Mouse (Mus musculus) embryonic fibroblast, embryonic 13.5 days (primary cell): ENCODE measurements around the gene Tasp1.

Source experiments
- CTCF ChIP-seq: IDR thresholded peaks from 2 replicates; pipeline ENCODE4 v1.5.1; 2011; ENCODE audit warnings: mild to moderate bottlenecking, control low read depth, low read length, moderate library complexity, borderline replicate concordance; ENCODE audit not compliant: insufficient read depth
- POLR2A ChIP-seq: IDR thresholded peaks from 2 replicates; pipeline ENCODE4 v1.6.1; 2011; ENCODE audit warnings: low read depth, mild to moderate bottlenecking, control low read depth, low read length, moderate library complexity

GRCm38 (mm10) chr2:139919757-139920156, 146.8 kb downstream of the Tasp1 start:
- no peak for TF ChIP-seq POLR2A
- no peak for TF ChIP-seq CTCF
